Mouse (Mus musculus) neural tube, embryonic 13.5 days (tissue): ENCODE measurements around the gene Prkcg. TPM values are rescaled to one million over a fixed set of nuclear protein-coding genes. Genes with fewer than 3 reads are reported as not detected.
A peak's percentile ranks its signal among the peaks of the same experiment; 100 is the strongest.

Experiments used
- ATAC-seq: fragments of 200-750 bp; cut with Nextera tagmentation; 2 replicates; pipeline ENCODE4 v1.8.0; 2017; ENCODE audit warnings: low read depth, mild to moderate bottlenecking, moderate TSS enrichment, moderate library complexity
- H3K27ac ChIP-seq: fragments of 300-500 bp; sonication (generic); replicated peaks from 2 replicates; pipeline ENCODE4 v1.5.1; 2015; ENCODE audit warnings: moderate library complexity, mild to moderate bottlenecking, inconsistent platforms
- H3K27me3 ChIP-seq: fragments of 300-500 bp; sonication (generic); 2 replicates; pipeline ENCODE4 v1.6.1; 2015; ENCODE audit warnings: mild to moderate bottlenecking, inconsistent platforms
- H3K36me3 ChIP-seq: fragments of 300-500 bp; sonication (generic); 2 replicates; pipeline ENCODE4 v1.6.1; 2015; ENCODE audit warnings: mild to moderate bottlenecking, inconsistent platforms
- H3K4me1 ChIP-seq: fragments of 300-500 bp; sonication (generic); replicated peaks from 2 replicates; pipeline ENCODE4 v1.6.1; 2015; ENCODE audit warnings: inconsistent platforms
- H3K4me2 ChIP-seq: fragments of 300-500 bp; sonication (generic); 2 replicates; pipeline ENCODE4 v1.6.1; 2015; ENCODE audit warnings: inconsistent platforms, mild to moderate bottlenecking, moderate library complexity
- H3K4me3 ChIP-seq: fragments of 300-500 bp; sonication (generic); 2 replicates; pipeline ENCODE4 v1.5.1; 2015; ENCODE audit warnings: mild to moderate bottlenecking, inconsistent platforms
- H3K9ac ChIP-seq: fragments of 300-500 bp; sonication (generic); 2 replicates; pipeline ENCODE4 v1.6.1; 2015; ENCODE audit warnings: moderate library complexity, mild to moderate bottlenecking, inconsistent platforms
- H3K9me3 ChIP-seq: fragments of 300-500 bp; sonication (generic); 2 replicates; pipeline ENCODE4 v1.6.1; 2016; ENCODE audit warnings: inconsistent platforms
- WGBS: fragments of 180-500 bp; shearing (Covaris S2); methylation state at CpG from one replicate; pipeline ENCODE4 v1.1.7; 2015; 5-methylcytosine and 5-hydroxymethylcytosine counted together
- polyA plus RNA-seq: library from polyadenylated mRNA; unstranded; fragments of >200 nt; fragmentation: Nextera tagmentation; extraction: Ambion mirVana; gene quantifications from 2 replicates; pipeline ENCODE4 v1.2.1, GENCODE M21; 2015

Gene Prkcg
- polyA plus RNA-seq, 1 experiment from 2014 or later = 0.64 TPM

GRCm38 (mm10) chr7:3303276-3303781, 14.3 kb downstream of the Prkcg start:
- H3K9ac ChIP-seq = peak overlapping the region; percentile 64
- no peak overlapping the region for H3K27ac ChIP-seq
- H3K9me3 ChIP-seq = no peaks in the 10 kb centered on the region
- H3K4me3 ChIP-seq = peak overlapping the region; percentile 40
- peak; percentile 48 for ATAC-seq
- H3K4me1 ChIP-seq = peaks cover 35% of the 10 kb centered on the region
- peaks cover 16% of the 10 kb centered on the region; the same call in 1 of the 2 replicates for H3K36me3 ChIP-seq
- peak overlapping the region; percentile 80 for H3K4me2 ChIP-seq
- peaks cover 62% of the 10 kb centered on the region for H3K27me3 ChIP-seq
- WGBS = under 1% methylated on average over 29 of the region's 29 CpGs

GRCm38 (mm10) chr7:3303789-3304188, 14.8 kb downstream of the Prkcg start:
- no peaks in the 10 kb centered on the region for H3K9me3 ChIP-seq
- H3K27me3 ChIP-seq = peaks cover 62% of the 10 kb centered on the region
- peak overlapping the region; percentile 40 for H3K4me3 ChIP-seq
- H3K4me1 ChIP-seq = peaks cover 34% of the 10 kb centered on the region
- peak; percentile 33; the same call in 1 of the 2 replicates for ATAC-seq
- no peak overlapping the region for H3K27ac ChIP-seq
- H3K9ac ChIP-seq = peak overlapping the region; percentile 64
- peak overlapping the region; percentile 80 for H3K4me2 ChIP-seq
- H3K36me3 ChIP-seq = peaks cover 11% of the 10 kb centered on the region; the same call in 1 of the 2 replicates
- whole genome bisulfite sequencing = 6% methylated on average over 12 of the region's 12 CpGs

- Histone ChIP-seq H3K27me3 (peaks cover 62% of the 10 kb centered on the region), H3K9ac (peak overlapping the region; percentile 64), H3K4me2 (peak overlapping the region; percentile 80), H3K4me3 (peak overlapping the region; percentile 40; the same call in 1 of the 2 replicates), H3K36me3 (peaks cover 6% of the 10 kb centered on the region; the same call in 1 of the 2 replicates), H3K27ac (no peak overlapping the region), H3K4me1 (peaks cover 32% of the 10 kb centered on the region), H3K9me3 (no peaks in the 10 kb centered on the region)
- WGBS = 6% methylated on average over 10 of the region's 10 CpGs
- ATAC-seq = peak; percentile 42; the same call in 1 of the 2 replicates
Measured at GRCm38 (mm10) chr7:3304298-3304697, 15.3 kb downstream of the Prkcg start.

DNA sequence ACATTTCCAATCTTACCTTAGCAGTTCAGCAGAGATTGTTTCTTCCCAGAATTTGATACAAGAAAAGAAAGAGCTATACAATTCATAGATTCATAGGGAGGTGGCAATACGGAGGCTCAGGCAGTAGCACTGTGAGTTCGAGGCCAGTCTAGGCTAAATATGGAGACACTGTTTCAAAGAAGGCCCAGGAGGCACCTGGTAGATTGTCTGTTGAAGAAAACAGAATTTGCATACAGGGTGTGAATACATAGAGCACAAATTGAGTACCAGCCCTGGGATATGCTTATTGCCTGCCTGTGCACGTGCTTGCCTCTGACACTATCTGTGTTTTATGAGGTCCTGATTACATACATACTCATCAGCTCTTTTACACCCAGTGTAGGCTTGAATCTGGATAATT, 17.4 kb downstream of the Prkcg start:
- WGBS = 72% methylated on average over 3 of the region's 3 CpGs
- ATAC-seq = no peak

GRCm38 (mm10) chr7:3308646-3309045, 19.7 kb downstream of the Prkcg start:
- Histone ChIP-seq H3K4me2 (no peak overlapping the region), H3K9ac (no peak overlapping the region), H3K4me1 (peaks cover 12% of the 10 kb centered on the region), H3K27ac (no peak overlapping the region), H3K27me3 (peaks cover 26% of the 10 kb centered on the region), H3K4me3 (no peak overlapping the region), H3K36me3 (no peaks in the 10 kb centered on the region), H3K9me3 (0 out of 2 replicates have a peak, but pooled peaks cover 6% of the 10 kb centered on the region)
- WGBS = 21% methylated on average over 4 of the region's 4 CpGs
- ATAC-seq = no peak

More for the DNA sequence above, 17.4 kb downstream of the Prkcg start:
- H3K9ac ChIP-seq = no peak overlapping the region
- H3K9me3 ChIP-seq = 0 out of 2 replicates have a peak, but pooled peaks cover 6% of the 10 kb centered on the region
- H3K36me3 ChIP-seq = no peaks in the 10 kb centered on the region
- H3K27ac ChIP-seq = no peak overlapping the region
- H3K4me3 ChIP-seq = no peak overlapping the region
- H3K4me1 ChIP-seq = peaks cover 32% of the 10 kb centered on the region
- H3K4me2 ChIP-seq = no peak overlapping the region
- H3K27me3 ChIP-seq = peaks cover 46% of the 10 kb centered on the region

- WGBS = 93% methylated on average over 7 of the region's 7 CpGs
- H3K27me3 ChIP-seq = peaks cover 10% of the 10 kb centered on the region
- H3K9me3 ChIP-seq = 0 out of 2 replicates have a peak, but pooled peaks cover 6% of the 10 kb centered on the region
- no peak for ATAC-seq
- no peak overlapping the region for H3K27ac ChIP-seq
- no peaks in the 10 kb centered on the region for H3K36me3 ChIP-seq
- H3K4me2 ChIP-seq = no peak overlapping the region
- no peak overlapping the region for H3K4me3 ChIP-seq
- H3K4me1 ChIP-seq = no peaks in the 10 kb centered on the region
- H3K9ac ChIP-seq = no peak overlapping the region
Measured at GRCm38 (mm10) chr7:3310233-3310632, 21.3 kb downstream of the Prkcg start.

- Histone ChIP-seq H3K27ac (no peak overlapping the region), H3K9me3 (0 out of 2 replicates have a peak, but pooled peaks cover 6% of the 10 kb centered on the region), H3K27me3 (no peaks in the 10 kb centered on the region), H3K36me3 (no peaks in the 10 kb centered on the region), H3K4me2 (no peak overlapping the region), H3K4me1 (no peaks in the 10 kb centered on the region; the same call in 1 of the 2 replicates), H3K9ac (no peak overlapping the region), H3K4me3 (no peak overlapping the region)
- 91% methylated on average over 8 of the region's 8 CpGs for WGBS
- ATAC-seq = peak; percentile 45; the same call in 1 of the 2 replicates
Measured at GRCm38 (mm10) chr7:3313571-3313970, 24.6 kb downstream of the Prkcg start.

GRCm38 (mm10) chr7:3314121-3314520, 25.1 kb downstream of the Prkcg start:
- ATAC-seq = peak; percentile 83
- Histone ChIP-seq H3K36me3 (no peaks in the 10 kb centered on the region), H3K9ac (no peak overlapping the region), H3K9me3 (0 out of 2 replicates have a peak, but pooled peaks cover 6% of the 10 kb centered on the region), H3K4me2 (no peak overlapping the region), H3K4me1 (no peaks in the 10 kb centered on the region; the same call in 1 of the 2 replicates), H3K4me3 (no peak overlapping the region), H3K27me3 (no peaks in the 10 kb centered on the region), H3K27ac (no peak overlapping the region)
- 66% methylated on average over 5 of the region's 5 CpGs for WGBS

- Histone ChIP-seq H3K4me3 (no peak overlapping the region), H3K9me3 (no peaks in the 10 kb centered on the region), H3K4me1 (no peaks in the 10 kb centered on the region; the same call in 1 of the 2 replicates), H3K36me3 (no peaks in the 10 kb centered on the region), H3K4me2 (no peak overlapping the region), H3K27ac (no peak overlapping the region), H3K9ac (no peak overlapping the region), H3K27me3 (no peaks in the 10 kb centered on the region)
- ATAC-seq = no peak
- 41% methylated on average over 4 of the region's 4 CpGs for WGBS
Measured at GRCm38 (mm10) chr7:3317704-3318103, 28.7 kb downstream of the Prkcg start.

DNA sequence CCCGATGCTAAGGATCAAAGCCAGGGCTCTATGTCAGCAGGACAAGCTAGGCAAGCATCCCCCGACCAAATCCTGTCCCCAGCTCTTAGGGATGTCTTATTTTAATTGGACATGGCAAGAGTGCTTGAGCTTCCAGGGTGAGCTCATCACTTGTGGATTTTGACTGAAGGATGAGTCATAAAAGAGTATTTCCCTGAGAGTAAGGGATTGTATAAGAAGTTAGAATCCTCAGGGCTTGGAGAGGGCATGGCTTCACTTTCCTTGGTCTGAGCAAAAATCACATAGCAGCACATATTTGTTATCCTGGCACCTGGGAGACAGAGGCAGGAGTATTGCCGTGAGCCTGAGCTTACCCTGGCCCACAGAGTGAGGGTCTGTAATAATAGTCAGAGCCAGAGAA, 31.9 kb downstream of the Prkcg start:
- H3K27ac ChIP-seq = no peak overlapping the region
- no peak overlapping the region for H3K4me2 ChIP-seq
- H3K36me3 ChIP-seq = no peaks in the 10 kb centered on the region
- 74% methylated on average over 3 of the region's 3 CpGs for WGBS
- no peaks in the 10 kb centered on the region for H3K9me3 ChIP-seq
- H3K4me1 ChIP-seq = no peaks in the 10 kb centered on the region; the same call in 1 of the 2 replicates
- no peaks in the 10 kb centered on the region for H3K27me3 ChIP-seq
- no peak for ATAC-seq
- H3K4me3 ChIP-seq = no peak overlapping the region
- no peak overlapping the region for H3K9ac ChIP-seq

DNA sequence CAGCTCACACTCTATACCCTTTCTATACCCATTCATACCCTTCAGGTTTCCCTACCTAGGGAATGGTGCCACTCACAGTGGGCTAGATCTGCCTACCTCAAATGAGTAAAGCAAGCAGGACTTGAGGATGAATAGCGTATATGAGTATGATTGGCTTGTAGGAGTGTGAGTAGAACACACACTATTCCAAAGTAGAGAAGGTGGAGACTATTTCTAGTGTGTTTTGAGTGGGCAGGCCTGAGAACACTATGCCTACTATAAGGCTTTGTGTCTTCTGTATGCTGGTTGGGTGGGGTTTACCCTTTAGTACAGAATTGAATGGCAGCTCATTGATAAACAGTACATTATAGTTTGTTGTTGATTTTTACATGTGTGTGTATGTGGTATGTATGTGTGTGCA, 34.8 kb downstream of the Prkcg start:
- WGBS = 81% methylated on average over 1 of the region's 1 CpGs
- H3K27me3 ChIP-seq = peaks cover 4% of the 10 kb centered on the region; the same call in 1 of the 2 replicates
- H3K4me1 ChIP-seq = no peaks in the 10 kb centered on the region
- ATAC-seq = no peak
- H3K4me3 ChIP-seq = no peak overlapping the region
- H3K4me2 ChIP-seq = no peak overlapping the region
- H3K36me3 ChIP-seq = no peaks in the 10 kb centered on the region
- H3K9ac ChIP-seq = no peak overlapping the region
- no peak overlapping the region for H3K27ac ChIP-seq
- H3K9me3 ChIP-seq = no peaks in the 10 kb centered on the region

DNA sequence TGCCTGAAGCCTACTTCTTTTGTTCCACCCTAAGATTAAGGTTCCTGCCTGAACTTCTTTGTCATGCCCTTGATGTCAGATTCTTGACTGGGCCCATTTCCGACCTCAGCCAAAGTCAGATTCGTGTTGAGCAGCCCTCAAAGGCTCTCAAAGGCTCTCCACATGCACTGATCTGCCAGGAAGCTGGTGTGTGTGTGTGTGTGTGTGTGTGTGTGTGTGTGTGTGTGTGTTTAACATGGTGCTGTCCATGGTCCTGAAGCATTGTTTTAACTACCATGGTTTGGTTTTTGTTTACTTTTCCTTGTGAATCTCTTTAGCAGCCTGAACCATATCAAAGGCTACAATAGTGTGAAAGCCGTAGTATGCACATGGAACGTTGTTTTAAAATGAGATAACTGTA, 39.0 kb downstream of the Prkcg start:
- WGBS = 82% methylated on average over 4 of the region's 4 CpGs
- no peak overlapping the region for H3K27ac ChIP-seq
- peaks cover 8% of the 10 kb centered on the region for H3K4me1 ChIP-seq
- H3K9me3 ChIP-seq = no peaks in the 10 kb centered on the region
- H3K27me3 ChIP-seq = peaks cover 13% of the 10 kb centered on the region
- H3K9ac ChIP-seq = no peak overlapping the region
- H3K4me2 ChIP-seq = no peak overlapping the region
- no peaks in the 10 kb centered on the region for H3K36me3 ChIP-seq
- no peak overlapping the region for H3K4me3 ChIP-seq
- no peak for ATAC-seq
